Mouse (Mus musculus) E14TG2a.4 (cell line): Measurements from ENCODE around the gene Sdc3.

ENCODE experiments used
- H3K27me3 ChIP-seq: 2 replicates; pipeline ENCODE4 v1.6.1; 2014; ENCODE audit warnings: low read length, control low read depth; ENCODE audit not compliant: insufficient read depth
- H3K36me3 ChIP-seq: 2 replicates; pipeline ENCODE4 v1.6.1; 2014; ENCODE audit warnings: low read length, control low read depth; ENCODE audit not compliant: insufficient read depth
- H3K4me1 ChIP-seq: replicated peaks from 2 replicates; pipeline ENCODE4 v1.6.1; 2014; ENCODE audit warnings: low read depth, low read length, control low read depth
- H3K4me3 ChIP-seq: replicated peaks from 2 replicates; pipeline ENCODE4 v1.5.1; 2014; ENCODE audit warnings: mild to moderate bottlenecking, low read length
- H3K9me3 ChIP-seq: 2 replicates; pipeline ENCODE4 v1.6.1; 2014; ENCODE audit warnings: low read length, control low read depth
- CTCF ChIP-seq: conservative IDR thresholded peaks from 2 replicates; pipeline ENCODE4 v1.5.1; 2014; ENCODE audit warnings: low read length
- NANOG ChIP-seq: IDR thresholded peaks from 2 replicates; pipeline ENCODE4 v1.6.1; 2014; ENCODE audit warnings: borderline replicate concordance, low read length, mixed read lengths
- POU5F1 ChIP-seq: IDR thresholded peaks from 2 replicates; pipeline ENCODE4 v1.6.1; 2014; ENCODE audit warnings: low read length, borderline replicate concordance

The Sdc3 gene

DNA sequence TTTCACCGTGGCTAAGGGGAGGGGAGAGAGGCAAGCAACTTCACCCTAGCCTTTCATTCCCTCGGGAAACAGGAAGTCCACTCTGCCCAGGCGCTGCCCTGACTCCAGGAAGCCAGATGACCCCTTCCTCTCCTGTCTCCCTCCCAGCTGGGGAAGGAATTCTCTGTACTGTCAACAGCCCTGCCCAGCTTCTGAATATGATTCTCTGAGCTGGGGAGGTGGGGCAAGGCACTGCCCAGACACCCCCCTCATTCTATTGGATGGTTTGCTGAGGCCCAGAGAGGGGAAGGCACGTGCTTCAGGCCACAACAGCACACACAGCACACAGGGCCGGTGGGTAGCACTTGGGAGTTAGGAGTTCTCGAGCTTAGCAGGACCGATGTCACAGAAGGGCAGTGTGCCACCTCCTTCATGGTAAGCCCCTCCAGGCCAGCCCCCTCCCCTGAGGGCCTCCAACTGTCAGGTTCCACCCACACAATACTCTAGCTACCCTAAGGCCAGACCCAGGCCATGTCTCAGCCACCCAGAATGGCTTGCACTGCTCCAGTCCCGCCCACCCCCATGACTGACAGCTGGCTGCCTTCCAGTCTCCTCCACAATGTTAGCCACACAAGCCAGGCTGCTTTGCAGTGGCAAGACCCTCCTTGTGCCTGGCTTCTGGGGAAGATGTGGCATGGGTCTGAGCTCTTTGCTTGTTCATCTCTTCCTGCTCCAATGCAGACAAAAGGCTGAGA, 48.9 kb downstream of the Sdc3 start:
- Histone ChIP-seq H3K4me3 (no peak overlapping the region), H3K36me3 (no peaks in the 10 kb centered on the region), H3K27me3 (peaks cover 41% of the 10 kb centered on the region), H3K4me1 (peaks cover 36% of the 10 kb centered on the region), H3K9me3 (no peaks in the 10 kb centered on the region)
- TF ChIP-seq NANOG (no peak), POU5F1 (no peak), CTCF (no peak)

DNA sequence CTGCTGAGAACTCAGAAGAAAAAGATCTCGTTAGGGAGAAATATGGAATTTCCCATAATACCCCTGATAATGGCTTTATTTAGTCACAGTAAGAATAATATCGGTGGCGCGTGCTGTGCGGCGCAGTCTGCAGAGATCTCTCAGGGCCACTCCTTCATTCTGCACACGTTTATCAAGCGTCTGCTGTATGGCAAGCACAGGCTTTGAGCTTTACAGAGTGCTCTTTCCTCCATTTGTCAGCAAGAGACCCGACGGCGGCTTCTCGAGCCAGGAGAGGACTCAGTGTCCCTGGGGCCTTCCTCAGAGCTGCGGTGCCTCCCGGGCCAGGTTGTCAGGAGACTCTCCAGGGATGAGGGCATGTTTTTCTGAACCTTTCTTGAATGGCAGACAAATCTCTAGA, 56.5 kb downstream of the Sdc3 start:
- H3K9me3 ChIP-seq = no peaks in the 10 kb centered on the region
- H3K4me1 ChIP-seq = no peaks in the 10 kb centered on the region
- H3K4me3 ChIP-seq = no peak overlapping the region
- TF ChIP-seq NANOG (no peak), POU5F1 (no peak), CTCF (no peak)
- peaks cover 14% of the 10 kb centered on the region for H3K27me3 ChIP-seq
- no peaks in the 10 kb centered on the region for H3K36me3 ChIP-seq

GRCm38 (mm10) chr4:130857661-130858060, 65.3 kb downstream of the Sdc3 start:
- TF ChIP-seq POU5F1 = no peak
- TF ChIP-seq NANOG = no peak
- peak; percentile 45 for TF ChIP-seq CTCF
- Histone ChIP-seq H3K36me3 (no peaks in the 10 kb centered on the region), H3K27me3 (peaks cover 24% of the 10 kb centered on the region), H3K9me3 (no peaks in the 10 kb centered on the region), H3K4me1 (peaks cover 22% of the 10 kb centered on the region), H3K4me3 (no peak overlapping the region)

- no peaks in the 10 kb centered on the region for H3K36me3 ChIP-seq
- no peak for TF ChIP-seq CTCF
- TF ChIP-seq NANOG = no peak
- TF ChIP-seq POU5F1 = no peak
- H3K4me1 ChIP-seq = peaks cover 22% of the 10 kb centered on the region
- no peak overlapping the region for H3K4me3 ChIP-seq
- peaks cover 36% of the 10 kb centered on the region for H3K27me3 ChIP-seq
- no peaks in the 10 kb centered on the region for H3K9me3 ChIP-seq
These were observed 66.5 kb downstream of the Sdc3 start for GRCm38 (mm10) chr4:130858880-130859279.

- Histone ChIP-seq H3K27me3 (peaks cover 42% of the 10 kb centered on the region), H3K9me3 (no peaks in the 10 kb centered on the region), H3K36me3 (no peaks in the 10 kb centered on the region), H3K4me3 (0 out of 2 replicates have a peak overlapping the region, but pooled peaks have one; percentile 14), H3K4me1 (peaks cover 22% of the 10 kb centered on the region)
- TF ChIP-seq NANOG (no peak), CTCF (no peak), POU5F1 (no peak)
These were observed 67.1 kb downstream of the Sdc3 start for GRCm38 (mm10) chr4:130859467-130859866.

GRCm38 (mm10) chr4:130860902-130861652, 68.7 kb downstream of the Sdc3 start:
- Histone ChIP-seq H3K4me1 (peaks cover 30% of the 10 kb centered on the region), H3K9me3 (no peaks in the 10 kb centered on the region), H3K36me3 (no peaks in the 10 kb centered on the region), H3K27me3 (peaks cover 54% of the 10 kb centered on the region), H3K4me3 (peak overlapping the region; percentile 67)
- TF ChIP-seq NANOG (no peak), POU5F1 (no peak), CTCF (no peak)

GRCm38 (mm10) chr4:130861653-130862208, 69.4 kb downstream of the Sdc3 start:
- no peak for TF ChIP-seq POU5F1
- no peak for TF ChIP-seq CTCF
- TF ChIP-seq NANOG = no peak

DNA sequence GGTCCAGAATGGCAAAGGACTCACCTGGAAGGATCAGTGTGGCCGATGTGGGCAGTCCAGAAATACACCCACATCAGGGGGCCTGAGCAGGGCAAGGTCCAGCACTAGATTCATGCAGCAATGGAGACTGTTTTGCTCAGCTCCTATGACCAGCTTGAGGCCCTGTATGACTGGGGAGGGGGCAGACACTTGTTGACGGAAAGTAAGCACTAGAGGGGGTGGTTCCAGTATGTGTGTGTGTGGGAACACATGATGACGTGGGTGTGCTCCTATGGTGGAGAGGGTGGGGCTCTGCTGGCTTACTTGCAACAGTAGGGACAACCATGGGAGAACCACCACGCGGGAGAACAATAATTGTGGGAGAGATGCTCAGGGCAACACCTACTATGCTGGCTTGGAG, 70.2 kb downstream of the Sdc3 start:
- H3K4me3 ChIP-seq = no peak overlapping the region
- peaks cover 63% of the 10 kb centered on the region for H3K27me3 ChIP-seq
- H3K36me3 ChIP-seq = no peaks in the 10 kb centered on the region
- H3K4me1 ChIP-seq = peaks cover 31% of the 10 kb centered on the region
- H3K9me3 ChIP-seq = no peaks in the 10 kb centered on the region
- TF ChIP-seq NANOG (no peak), CTCF (no peak), POU5F1 (no peak)

More at GRCm38 (mm10) chr4:130861653-130862208, 69.4 kb downstream of the Sdc3 start:
- Histone ChIP-seq H3K4me1 (peaks cover 31% of the 10 kb centered on the region), H3K27me3 (peaks cover 60% of the 10 kb centered on the region), H3K4me3 (peak overlapping the region; percentile 67), H3K9me3 (no peaks in the 10 kb centered on the region), H3K36me3 (no peaks in the 10 kb centered on the region)

DNA sequence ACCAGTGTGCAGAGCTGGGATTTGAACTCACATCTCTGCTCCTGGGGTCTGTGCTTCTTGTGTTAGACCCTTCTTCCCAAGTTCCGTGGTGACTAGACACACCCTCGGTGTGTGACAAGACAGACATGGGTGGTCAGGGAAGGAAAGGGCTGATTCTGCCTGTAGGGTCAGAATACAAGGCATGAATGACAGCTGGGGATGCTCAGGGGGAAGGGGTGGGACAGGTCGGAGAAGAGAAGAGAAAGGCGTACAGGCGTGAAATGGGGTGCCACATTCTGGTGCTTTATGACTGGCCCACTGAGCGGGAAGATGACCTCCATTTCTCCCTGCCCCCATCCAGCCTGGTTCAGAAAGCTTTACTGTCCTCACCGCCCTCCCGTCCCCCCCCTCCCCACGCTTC, 73.1 kb downstream of the Sdc3 start:
- Histone ChIP-seq H3K36me3 (no peaks in the 10 kb centered on the region), H3K27me3 (peaks cover 78% of the 10 kb centered on the region), H3K4me3 (no peak overlapping the region), H3K4me1 (peaks cover 22% of the 10 kb centered on the region), H3K9me3 (no peaks in the 10 kb centered on the region)
- no peak for TF ChIP-seq NANOG
- no peak for TF ChIP-seq POU5F1
- TF ChIP-seq CTCF = no peak
